ENCODE assay signal across 8 mouse cellular contexts in the genomic region with DNA sequence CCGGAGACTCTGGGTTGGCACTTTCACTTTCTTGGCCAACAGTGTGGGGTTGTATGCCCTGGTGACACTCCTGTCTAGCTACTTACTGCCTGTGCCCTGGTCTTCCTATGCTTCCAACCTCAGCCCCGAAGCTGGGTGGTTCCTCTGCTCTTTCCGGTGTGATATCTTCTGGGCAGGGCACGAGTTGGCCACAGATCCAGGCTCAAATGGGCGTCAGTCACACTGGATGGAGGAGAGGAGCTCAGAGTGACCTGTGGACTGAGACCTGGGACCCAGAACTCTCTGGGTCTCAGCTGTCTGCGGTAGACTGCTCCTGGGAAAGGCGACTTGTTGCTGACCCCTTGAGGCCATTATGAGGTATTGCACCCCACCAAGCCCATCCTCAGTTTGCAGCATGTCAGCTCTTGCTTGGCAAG. TPM values are rescaled to one million over a fixed set of nuclear protein-coding genes. Genes with fewer than 3 reads are reported as not detected.
DNase-seq lines count a peak whose midpoint lies in the region; ATAC-seq and TF ChIP-seq lines count a peak whose summit lies in the region.

TSS of gene Arhgef16 (minus strand) at position 211 of the 416 bp plus-strand sequence.

- TF ChIP-seq CTCF in testis, adult 2 months (IDR thresholded peaks at IDR 0.05; ENCODE audit: control insufficient read depth, insufficient read depth, insufficient replicate concordance, low read depth, low read length) = peak; percentile 97

- H3K27ac ChIP-seq in testis, adult 2 months (ENCODE audit: control insufficient read depth, insufficient read depth, low read depth, low read length) = no peak within 1 kb of the TSS
- no peak within 1 kb of the TSS for H3K27ac ChIP-seq in limb, embryonic 14.5 days (replicated peaks; ENCODE audit: low read depth, low read length)
- H3K27ac ChIP-seq in midbrain, embryonic 16.5 days (ENCODE audit: low read length) = no peak within 1 kb of the TSS

- no peaks in the 10 kb centered on the region for H3K36me3 ChIP-seq in testis, adult 2 months (ENCODE audit: control insufficient read depth, insufficient read depth, low read length)
- no peaks in the 10 kb centered on the region for H3K36me3 ChIP-seq in limb, embryonic 14.5 days (ENCODE audit: control insufficient read depth, insufficient read depth, low read length)
- no peaks in the 10 kb centered on the region for H3K36me3 ChIP-seq in midbrain, embryonic 16.5 days (ENCODE audit: control insufficient read depth, insufficient read depth, low read length)

- peak; percentile 46; the same call in 1 of the 2 replicates for ATAC-seq in limb, embryonic 14.5 days (ENCODE audit: low FRiP score, low read depth)
- ATAC-seq in midbrain, embryonic 16.5 days = 0 out of 2 replicates have a peak, but pooled peaks have one; percentile 39

- H3K9ac ChIP-seq in limb, embryonic 14.5 days (ENCODE audit: low read depth, low read length, severe bottlenecking) = no peak within 1 kb of the TSS
- no peak within 1 kb of the TSS for H3K9ac ChIP-seq in midbrain, embryonic 16.5 days (ENCODE audit: low read depth, low read length)

- no peak for DNase-seq in testis, postnatal 10 days (ENCODE audit: low spot score)
- DNase-seq in cerebellum, adult 11-12 months = peak; percentile 14
- DNase-seq in gonadal fat pad, adult 2 months (ENCODE audit: low read depth) = no peak
- DNase-seq in kidney, adult 18-20 months = peak; percentile 71
- peak; percentile 56 for DNase-seq in limb, embryonic 14.5 days (ENCODE audit: low spot score)
- DNase-seq in thymus, postnatal 14 days = peak; percentile 32

- peaks cover 2% of the 10 kb centered on the region; the same call in 1 of the 2 replicates for H3K27me3 ChIP-seq in testis, adult 2 months (ENCODE audit: control insufficient read depth, insufficient read depth, low read length)
- peaks cover 24% of the 10 kb centered on the region for H3K27me3 ChIP-seq in limb, embryonic 14.5 days (ENCODE audit: control insufficient read depth, insufficient read depth, low read length)
- peaks cover 31% of the 10 kb centered on the region for H3K27me3 ChIP-seq in midbrain, embryonic 16.5 days (ENCODE audit: control insufficient read depth, insufficient read depth, low read depth, low read length)

- 28% methylated on average over 7 of the region's 7 CpGs for WGBS in limb, embryonic 14.5 days
- 20% methylated on average over 7 of the region's 7 CpGs for WGBS in midbrain, embryonic 16.5 days

- no peak within 1 kb of the TSS for H3K4me3 ChIP-seq in testis, adult 2 months (ENCODE audit: control insufficient read depth, low read depth, low read length)
- H3K4me3 ChIP-seq in limb, embryonic 14.5 days (replicated peaks; ENCODE audit: low read length) = no peak within 1 kb of the TSS
- H3K4me3 ChIP-seq in midbrain, embryonic 16.5 days (ENCODE audit: low read depth, low read length) = no peak within 1 kb of the TSS

- no peak within 1 kb of the TSS for H3K4me2 ChIP-seq in limb, embryonic 14.5 days (replicated peaks; ENCODE audit: low read depth, low read length, severe bottlenecking)
- no peak within 1 kb of the TSS for H3K4me2 ChIP-seq in midbrain, embryonic 16.5 days (ENCODE audit: low read length)

- peaks cover 11% of the 10 kb centered on the region for H3K4me1 ChIP-seq in testis, adult 2 months (ENCODE audit: control insufficient read depth, insufficient read depth, low read length)
- peaks cover 6% of the 10 kb centered on the region; the same call in 1 of the 2 replicates for H3K4me1 ChIP-seq in limb, embryonic 14.5 days (ENCODE audit: control insufficient read depth, insufficient read depth, low read length)
- H3K4me1 ChIP-seq in midbrain, embryonic 16.5 days (ENCODE audit: control insufficient read depth, insufficient read depth, low read length) = peaks cover 4% of the 10 kb centered on the region; the same call in 1 of the 2 replicates

- H3K9me3 ChIP-seq in limb, embryonic 14.5 days (ENCODE audit: control insufficient read depth, low read length) = no peaks in the 10 kb centered on the region
- H3K9me3 ChIP-seq in midbrain, embryonic 16.5 days (replicated peaks; ENCODE audit: control insufficient read depth, low read length, poor library complexity, severe bottlenecking) = no peaks in the 10 kb centered on the region

- TF ChIP-seq POLR2A in testis, adult 2 months (IDR thresholded peaks at IDR 0.05; ENCODE audit: control insufficient read depth, low read depth, low read length) = no peak
- TF ChIP-seq POLR2A in limb, embryonic 14.5 days (IDR thresholded peaks at IDR 0.05; ENCODE audit: borderline replicate concordance, extremely low read depth, insufficient read depth, insufficient read length) = no peak; the same call in 1 of the 2 replicates

RNA-seq across cellular contexts. Expression of gene Arhgef16, which starts in this region (rescaled TPM):
- 0.56 and 1.2 TPM in 2 replicates for polyA plus RNA-seq in testis, adult 2 months (2012; rRNA removed)
- polyA plus RNA-seq in gonadal fat pad, adult 2 months (2012; rRNA removed) = 24.0 and 33.3 TPM in 2 replicates
- 4.2 and 6.0 TPM in 2 replicates for polyA plus RNA-seq in limb, embryonic 14.5 days (2012; rRNA removed)
- 6.1 and 6.2 TPM in 2 replicates for polyA plus RNA-seq in limb, embryonic 14.5 days (2014; fragmentation: Nextera tagmentation; extraction: Ambion mirVana)
- 1.1 and 1.6 TPM in 2 replicates for polyA plus RNA-seq in midbrain, embryonic 16.5 days (2015; fragmentation: Nextera tagmentation; extraction: Ambion mirVana)

Comparison
In these comparisons a context has a peak if more than half of its experiments do, and no peak if none do; other contexts are left out.
1. DNase-seq: peak in cerebellum, adult 11-12 months (single experiment), kidney, adult 18-20 months (single experiment), limb, embryonic 14.5 days (single experiment) and thymus, postnatal 14 days (single experiment); none in testis, postnatal 10 days (single experiment) and gonadal fat pad, adult 2 months (single experiment).